Mouse (Mus musculus) stomach, postnatal 0 days (tissue): ENCODE measurements around the gene Snd1.

Experiments
- CTCF ChIP-seq: IDR thresholded peaks from 2 replicates; pipeline ENCODE4 v1.5.1; 2016; ENCODE audit warnings: antibody characterized with exemption, low read depth, mild to moderate bottlenecking, moderate library complexity
- EP300 ChIP-seq: optimal IDR thresholded peaks from 2 replicates; pipeline ENCODE3; 2016; ENCODE audit warnings: antibody characterized with exemption

DNA sequence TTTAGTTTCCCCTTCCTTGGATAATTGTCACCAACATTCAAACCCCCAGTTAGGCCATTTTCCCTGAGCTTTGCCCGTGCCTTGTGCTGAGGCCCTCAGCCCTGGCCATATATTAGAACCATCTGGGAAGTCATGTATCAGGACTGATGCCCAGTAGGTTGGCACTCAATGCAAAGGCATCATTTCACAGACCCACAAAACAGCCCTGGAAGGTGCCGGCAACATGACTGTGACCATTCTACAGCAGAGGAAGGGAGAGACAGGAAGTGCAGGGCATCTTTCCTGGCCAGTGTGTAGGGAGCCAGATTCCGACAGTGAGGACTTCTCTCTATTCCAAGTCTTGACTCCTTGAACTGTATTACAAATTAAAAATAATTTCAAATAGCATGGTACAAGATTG is 499.6 kb downstream of the Snd1 start:
- no peak for TF ChIP-seq CTCF
- no peak for TF ChIP-seq EP300
